Mouse (Mus musculus): ENCODE results near the gene Ctc1.

DNA sequence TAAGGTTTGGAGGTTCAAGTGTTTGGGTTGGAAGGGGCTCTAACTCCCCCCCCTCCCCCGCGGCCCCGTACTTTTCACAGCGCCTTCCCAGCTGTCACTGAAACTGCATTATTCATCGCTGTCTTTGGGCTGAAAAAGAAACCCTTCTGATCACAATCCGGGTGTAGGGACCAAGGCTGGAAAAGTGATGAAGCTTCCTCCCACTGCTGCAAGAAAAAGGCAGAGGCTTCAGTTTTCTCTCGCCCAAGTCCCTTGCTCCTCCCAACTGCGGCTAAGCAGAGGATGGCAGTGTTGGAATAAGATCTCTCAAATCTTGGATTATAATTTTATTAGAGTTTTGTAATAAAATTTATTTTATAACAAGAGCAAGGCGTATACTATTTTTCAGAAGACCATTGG lies 57.0 kb downstream of the Ctc1 start:
- TF ChIP-seq CTCF (IDR thresholded peaks at IDR 0.05; ENCODE audit: insufficient read depth, low read length) = no peak
- TF ChIP-seq POLR2A (IDR thresholded peaks at IDR 0.05; ENCODE audit: borderline replicate concordance, extremely low read depth, low read depth, low read length) = no peak
